Comparison of ENCODE assay signal across 31 mouse cellular contexts in the genomic region with DNA sequence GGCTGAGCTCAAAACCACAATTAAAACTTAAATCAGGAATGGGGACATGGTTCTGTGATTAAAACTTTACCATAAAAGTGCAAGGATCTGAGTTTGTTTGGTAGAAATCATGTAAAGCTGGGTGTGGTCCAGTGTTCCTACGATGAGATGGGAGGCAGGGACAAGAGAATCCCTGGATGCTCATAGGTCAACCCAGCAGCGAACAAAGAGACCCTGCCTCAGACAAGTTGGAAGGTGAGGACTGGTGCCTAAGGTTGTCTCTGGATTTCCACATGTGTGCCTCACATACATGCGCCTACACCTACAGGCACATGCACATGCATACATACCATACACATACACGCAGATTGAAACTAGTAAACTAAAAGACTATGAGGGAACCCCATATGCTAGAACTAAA.
"Had no signal": no experiment of that assay in that cellular context is flagged by ENCODE, and none has a peak within 500 bp of the region (broad histone marks: within the 10 kb centered on the region; RNA-seq: fewer than 3 reads in every experiment).

No protein-coding gene starts in this region.

- H3K36me3 ChIP-seq: heart, embryonic 13.5 days; heart, embryonic 15.5 days; hindbrain, embryonic 10.5 days; hindbrain, embryonic 12.5 days; hindbrain, embryonic 13.5 days; hindbrain, embryonic 15.5 days; intestine, embryonic 15.5 days; kidney, embryonic 15.5 days had no signal

- H3K27ac ChIP-seq: heart, adult 2 months; heart, embryonic 13.5 days; heart, embryonic 15.5 days; hindbrain, embryonic 10.5 days; hindbrain, embryonic 12.5 days; hindbrain, embryonic 13.5 days; hindbrain, embryonic 14.5 days; hindbrain, embryonic 15.5 days; hindbrain, postnatal 0 days; intestine, embryonic 15.5 days; kidney, embryonic 15.5 days; kidney, postnatal 0 days; layer of hippocampus, adult 2 months; left cerebral cortex, adult 2 months had no signal

- H3K4me3 ChIP-seq: heart, adult 2 months; heart, embryonic 13.5 days; heart, embryonic 15.5 days; hindbrain, embryonic 10.5 days; hindbrain, embryonic 12.5 days; hindbrain, embryonic 13.5 days; hindbrain, embryonic 15.5 days; intestine, embryonic 15.5 days; kidney, embryonic 15.5 days; layer of hippocampus, adult 2 months; left cerebral cortex, adult 2 months had no signal

- DNase-seq: heart, adult 2 months; heart, postnatal 10 days; heart, postnatal 14 days; heart, postnatal 36 days; kidney, adult 11 months; kidney, adult 2 months; kidney, adult 8-10 months; kidney, adult 9 months; kidney, postnatal 10 days; kidney, postnatal 14 days; kidney, postnatal 36 days; kidney, postnatal 4 days; layer of hippocampus, adult 9-11 months; layer of hippocampus, postnatal 36 days had no signal

- H3K4me2 ChIP-seq: heart, embryonic 11.5 days; heart, embryonic 13.5 days; heart, embryonic 15.5 days; hindbrain, embryonic 12.5 days; hindbrain, embryonic 13.5 days; hindbrain, embryonic 14.5 days; hindbrain, embryonic 15.5 days; intestine, embryonic 15.5 days; kidney, embryonic 15.5 days had no signal

- H3K27me3 ChIP-seq: heart, embryonic 13.5 days; heart, embryonic 15.5 days; hindbrain, embryonic 12.5 days; hindbrain, embryonic 13.5 days; hindbrain, embryonic 15.5 days; intestine, embryonic 15.5 days; kidney, embryonic 15.5 days had no signal

- H3K9ac ChIP-seq: heart, embryonic 13.5 days; heart, embryonic 15.5 days; hindbrain, embryonic 12.5 days; hindbrain, embryonic 13.5 days; hindbrain, embryonic 14.5 days; hindbrain, embryonic 15.5 days; intestine, embryonic 15.5 days; kidney, embryonic 15.5 days had no signal

- H3K4me1 ChIP-seq: heart, embryonic 13.5 days; heart, embryonic 15.5 days; hindbrain, embryonic 15.5 days; intestine, embryonic 15.5 days had no signal

- H3K9me3 ChIP-seq: heart, embryonic 13.5 days; heart, embryonic 15.5 days; hindbrain, embryonic 10.5 days; hindbrain, embryonic 12.5 days; hindbrain, embryonic 13.5 days; hindbrain, embryonic 15.5 days; intestine, embryonic 15.5 days; kidney, embryonic 15.5 days had no signal

- ATAC-seq: hindbrain, embryonic 16.5 days; hindbrain, postnatal 0 days; inflammation-experienced regulatory T-cells, adult 6 months; intestine, embryonic 15.5 days; intestine, postnatal 0 days had no signal
